Mouse (Mus musculus): ENCODE results near the gene Gm13083. TPM values are rescaled to one million over a fixed set of nuclear protein-coding genes. Genes with fewer than 3 reads are reported as not detected.
"Not testable (repeated sequence)": the region's sequence is repeated elsewhere in the genome, so short reads cannot be mapped to it uniquely, and the experiment has no call there.

The Gm13083 gene
- total RNA-seq (2021) = not detected

DNA sequence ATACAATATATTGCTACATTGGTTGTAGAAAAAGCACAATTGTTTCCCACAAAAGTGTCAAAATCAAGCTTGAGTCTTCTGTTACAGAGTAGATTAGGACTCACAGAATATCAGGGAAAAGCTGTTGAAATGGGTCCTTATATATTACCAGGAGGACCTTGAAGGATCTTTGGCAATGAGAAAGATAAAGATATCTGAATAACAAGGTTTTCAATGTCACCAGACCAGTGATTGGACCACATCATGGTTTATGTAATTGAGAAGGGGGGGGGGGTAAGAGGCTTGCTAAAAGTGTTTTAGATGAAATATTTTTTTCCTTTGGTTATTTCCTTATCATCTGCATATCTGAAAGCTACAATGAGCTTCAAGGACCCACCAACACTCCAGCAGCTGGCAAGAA, at the start of gene Gm13083:
Gene Gm13083, plus strand, starts transcription at position 301 of the 400 bp plus-strand sequence.
- not testable (repeated sequence) for DNase-seq (ENCODE audit: low spot score)
- intact Hi-C loops (cut with DNase I) = loop anchor here (5.0 kb wide), 1 partner anchor 278 kb away; no protein-coding TSS in a partner anchor

DNA sequence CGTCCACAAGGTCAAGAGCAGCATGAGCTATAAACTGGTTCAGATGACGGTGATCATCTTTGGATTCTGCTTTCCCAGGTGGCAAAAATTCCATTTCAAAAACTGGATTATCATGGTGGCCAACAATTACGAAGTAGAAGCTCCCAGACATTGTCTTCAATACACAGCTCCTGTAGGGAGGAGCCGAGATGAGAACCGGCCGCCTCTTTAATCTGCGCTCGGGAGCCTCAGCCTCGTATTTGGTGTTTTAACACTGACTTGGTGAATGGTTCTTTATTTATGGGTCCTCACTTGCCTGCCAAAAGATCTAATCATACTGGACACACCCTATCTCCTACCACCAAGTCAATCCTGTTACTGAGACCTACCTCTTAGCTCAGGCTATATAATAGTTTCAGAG, 2.9 kb upstream of the Gm13083 start:
- DNase-seq (ENCODE audit: low spot score); intact Hi-C loops (cut with DNase I): not testable (repeated sequence)

DNA sequence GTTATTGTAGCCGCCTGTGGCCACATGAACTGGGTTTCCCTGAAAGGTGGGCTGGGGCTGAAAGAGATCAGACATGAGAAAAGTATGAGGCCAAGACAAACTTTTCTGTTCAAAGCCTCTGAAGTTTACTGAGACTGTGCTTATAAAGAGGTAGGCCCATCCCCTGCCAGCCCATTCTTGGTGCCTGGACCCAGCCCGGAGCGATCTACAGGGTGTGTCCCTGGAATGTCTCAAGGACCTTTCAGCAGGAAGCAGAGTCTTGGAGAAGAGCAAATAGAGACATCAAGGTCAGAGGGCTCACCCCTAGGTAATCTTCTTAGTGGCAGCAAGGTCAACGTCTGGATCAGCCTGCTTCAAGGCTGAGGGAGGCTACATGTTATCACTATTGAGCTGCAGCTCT, 3.3 kb downstream of the Gm13083 start:
- intact Hi-C loops (cut with DNase I) = loop anchor here (5.0 kb wide), 1 partner anchor 274 kb away; no protein-coding TSS in a partner anchor
- DNase-seq (ENCODE audit: low spot score) = not testable (repeated sequence)

DNA sequence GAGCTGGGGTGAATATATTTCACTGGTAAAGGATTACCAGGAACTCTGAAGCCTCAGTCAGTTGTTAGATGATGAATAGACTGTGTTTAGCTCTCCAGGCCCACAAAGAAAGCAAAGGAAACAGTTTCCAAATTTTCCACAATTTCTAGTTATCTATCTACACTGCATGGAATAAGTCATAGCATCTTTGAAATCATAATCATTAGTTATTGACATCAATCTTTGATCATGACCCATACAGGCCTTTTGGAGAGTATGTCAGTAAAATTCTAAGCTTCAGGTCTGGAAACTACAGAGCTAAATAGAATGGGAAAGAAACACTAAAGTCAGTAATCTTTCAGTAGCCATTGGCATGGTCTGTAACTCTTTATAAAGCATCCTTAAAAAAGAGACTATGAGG, 42.3 kb downstream of the Gm13083 start, which contains the start of gene Gm13088:
Gene Gm13088, minus strand, starts transcription at position 101 of the 400 bp plus-strand sequence.
- intact Hi-C loops (cut with DNase I); DNase-seq (ENCODE audit: low spot score): not testable (repeated sequence)

Other genes starting within 250 kb of the Gm13083 start
- gene Pramel1, start 220.6 kb upstream of the Gm13083 start, total RNA-seq (2021) = not detected
- 1 to 10 TPM; 9.1 to 9.3 TPM for gene Pramef8, start 202.6 kb upstream of the Gm13083 start, total RNA-seq (2021)
- gene Oog4, start 164.7 kb upstream of the Gm13083 start, total RNA-seq (2021) = not detected
- not detected for gene Gm13043, start 103.7 kb upstream of the Gm13083 start, total RNA-seq (2021)
- not detected for gene Gm13040, start 79.0 kb upstream of the Gm13083 start, total RNA-seq (2021)
- not detected for gene BC080695, start 63.3 kb upstream of the Gm13083 start, total RNA-seq (2021)
- not detected for gene Gm13057, start 63.3 kb upstream of the Gm13083 start, total RNA-seq (2021)
- not detected for gene Gm13088, start 42.2 kb downstream of the Gm13083 start, total RNA-seq (2021)
- gene Gm13089, start 87.7 kb downstream of the Gm13083 start, total RNA-seq (2021) = not detected
- not detected for gene Gm13078, start 104.5 kb downstream of the Gm13083 start, total RNA-seq (2021)
- not detected for gene Gm13023, start 174.3 kb downstream of the Gm13083 start, total RNA-seq (2021)
- not detected for gene Gm13084, start 201.1 kb downstream of the Gm13083 start, total RNA-seq (2021)
- gene Gm13103, start 231.5 kb downstream of the Gm13083 start, total RNA-seq (2021) = not detected